Mouse (Mus musculus) kidney, adult 9 months (tissue): ENCODE measurements at regions not wholly inside any gene's neighbourhood (a gene's known extent, or its start where the extent isn't known, plus 50 kb on each side); places are given as distances from the start of the nearest gene placed in this dataset.
"Not testable (repeated sequence)": the region's sequence is repeated elsewhere in the genome, so short reads cannot be mapped to it uniquely, and the experiment has no call there.

Experiments
- DNase-seq: peaks from one replicate; pipeline ENCODE4 v3.0.0; 2022

- peak; percentile 34 for DNase-seq
These were observed 351.5 kb downstream of the Kcnh5 start for GRCm38 (mm10) chr12:74825664-74826063.

- DNase-seq: peak; percentile 85
These were observed 352.2 kb downstream of the Kcnh5 start for GRCm38 (mm10) chr12:74824735-74825494.

- DNase-seq: not testable (repeated sequence)
These were observed 361.0 kb downstream of the Kcnh5 start for GRCm38 (mm10) chr12:74816181-74816580.

- peak; percentile 67 for DNase-seq
These were observed 368.6 kb downstream of the Kcnh5 start for GRCm38 (mm10) chr12:74808571-74808970.

- DNase-seq: peak; percentile 73
These were observed 369.2 kb downstream of the Kcnh5 start for GRCm38 (mm10) chr12:74807926-74808325.

- no peak for DNase-seq
These were observed 373.2 kb downstream of the Kcnh5 start for GRCm38 (mm10) chr12:74803740-74804512.

GRCm38 (mm10) chr12:74792036-74792435, 385.1 kb downstream of the Kcnh5 start:
- DNase-seq: no peak

- DNase-seq: no peak
These were observed 414.8 kb downstream of the Kcnh5 start for GRCm38 (mm10) chr12:74762284-74762683.

GRCm38 (mm10) chr12:74745051-74745450, 428.9 kb upstream of the Gm11042 start:
- DNase-seq: no peak

- DNase-seq: no peak
These were observed 412.7 kb upstream of the Gm11042 start for GRCm38 (mm10) chr12:74728866-74729265.

- no peak for DNase-seq
These were observed 363.0 kb upstream of the Gm11042 start for GRCm38 (mm10) chr12:74679149-74679548.

GRCm38 (mm10) chr12:74677835-74678234, 361.6 kb upstream of the Gm11042 start:
- no peak for DNase-seq

- no peak for DNase-seq
These were observed 342.2 kb upstream of the Gm11042 start for GRCm38 (mm10) chr12:74658406-74658805.

- DNase-seq: no peak
These were observed 340.9 kb upstream of the Gm11042 start for GRCm38 (mm10) chr12:74657036-74657648.

- DNase-seq: no peak
These were observed 335.1 kb upstream of the Gm11042 start for GRCm38 (mm10) chr12:74651256-74651655.

- DNase-seq: no peak
These were observed 316.6 kb upstream of the Gm11042 start for GRCm38 (mm10) chr12:74632827-74633226.

- no peak for DNase-seq
These were observed 279.0 kb upstream of the Gm11042 start for GRCm38 (mm10) chr12:74595208-74595607.

GRCm38 (mm10) chr12:74554599-74554998, 238.4 kb upstream of the Gm11042 start:
- no peak for DNase-seq

- peak; percentile 1 for DNase-seq
These were observed 228.0 kb upstream of the Gm11042 start for GRCm38 (mm10) chr12:74544172-74544571.

- no peak for DNase-seq
These were observed 218.7 kb upstream of the Gm11042 start for GRCm38 (mm10) chr12:74534882-74535281.

GRCm38 (mm10) chr12:74528983-74529566, 212.9 kb upstream of the Gm11042 start:
- DNase-seq: peak; percentile 3

GRCm38 (mm10) chr12:74527190-74527621, 211.0 kb upstream of the Gm11042 start:
- no peak for DNase-seq

- no peak for DNase-seq
These were observed 207.8 kb upstream of the Gm11042 start for GRCm38 (mm10) chr12:74523988-74524387.
